Mouse (Mus musculus) MEL-GATA-1-ER (cell line): ENCODE results near the gene Klrb1.

Experiments
- DNase-seq: peaks from one replicate; pipeline ENCODE4 v3.0.0-alpha.2; 2012; ENCODE audit warnings: low read depth; ENCODE audit errors: extremely low read depth

Klrb1 gene

GRCm38 (mm10) chr6:128734896-128735295 lies 12.0 kb upstream of the Klrb1 start:
- DNase-seq: no peak

- no peak for DNase-seq
Observed at GRCm38 (mm10) chr6:128733908-128734679, 11.2 kb upstream of the Klrb1 start.

- no peak for DNase-seq
Observed at GRCm38 (mm10) chr6:128732032-128732431, 9.2 kb upstream of the Klrb1 start.

- no peak for DNase-seq
Observed at GRCm38 (mm10) chr6:128701691-128702090, 21.2 kb downstream of the Klrb1 start.

- DNase-seq: no peak
Observed at GRCm38 (mm10) chr6:128679574-128679973, 43.3 kb downstream of the Klrb1 start.

GRCm38 (mm10) chr6:128669936-128670335 lies 52.9 kb downstream of the Klrb1 start:
- DNase-seq: no peak

GRCm38 (mm10) chr6:128662206-128662605 lies 60.7 kb downstream of the Klrb1 start, which contains the start of gene Clec2h:
Gene Clec2h, plus strand, starts transcription at chr6:128662385.
- no peak for DNase-seq

- DNase-seq: no peak
Observed at GRCm38 (mm10) chr6:128661249-128661648, 61.6 kb downstream of the Klrb1 start.
